Mouse (Mus musculus): ENCODE measurements around the gene Gm28043. TPM values are rescaled to one million over a fixed set of nuclear protein-coding genes. Genes with fewer than 3 reads are reported as not detected.

Gene Gm28043
- total and polyA plus RNA-seq, 3 experiments: 1.3 to 3.4 TPM; not detected in 1

GRCm38 (mm10) chr17:29668051-29668986, 53.6 kb downstream of the Gm28043 start:
- Histone ChIP-seq H3K36me3 (ENCODE audit: control insufficient read depth in 1 of 2, insufficient read depth in 2 of 2, low read length in 2 of 2) (peaks cover 17 to 36% of the 10 kb centered on the region in 2 experiments), H3K4me1 (ENCODE audit: control insufficient read depth in 1 of 2, insufficient read depth in 2 of 2, low read length in 2 of 2) (peaks cover 10 to 14% of the 10 kb centered on the region in 2 experiments), H3K4me3 (ENCODE audit: control insufficient read depth in 1 of 2, insufficient read depth in 1 of 2, low read depth in 2 of 2, low read length in 2 of 2) (no peak overlapping the region), H3K27me3 (ENCODE audit: control insufficient read depth in 1 of 2, insufficient read depth in 2 of 2, low read length in 2 of 2) (no peaks in the 10 kb centered on the region), H3K9ac (ENCODE audit: control insufficient read depth, low read depth, low read length, poor library complexity, severe bottlenecking) (no peak overlapping the region), H3K9me3 (replicated peaks; ENCODE audit: insufficient read depth, low read length) (no peaks in the 10 kb centered on the region), H3K27ac (ENCODE audit: control insufficient read depth, low read depth, low read length) (no peak overlapping the region), H3K79me2 (ENCODE audit: control insufficient read depth, insufficient read depth, low read length, poor library complexity) (peaks cover 10% of the 10 kb centered on the region; the same call in 1 of the 2 replicates)
- TF ChIP-seq CHD2 (IDR thresholded peaks at IDR 0.05; ENCODE audit: low read length): no peak
- no peak for TF ChIP-seq ELF1 (IDR thresholded peaks at IDR 0.05; ENCODE audit: low read depth, low read length)
- no peak for TF ChIP-seq MEF2A (IDR thresholded peaks at IDR 0.05; ENCODE audit: extremely low read depth, insufficient replicate concordance, low read depth, low read length, poor library complexity, severe bottlenecking)
- no peak for TF ChIP-seq MXI1 (IDR thresholded peaks at IDR 0.05; ENCODE audit: low read depth, low read length)
- TF ChIP-seq USF2 (IDR thresholded peaks at IDR 0.05; ENCODE audit: borderline replicate concordance in 1 of 2, insufficient read depth in 1 of 2, low read depth in 1 of 2, low read length in 2 of 2): no peak
- peak; percentile 26 for DNase-seq (ENCODE audit: low read depth, low spot score)

- no peak overlapping the region for H3K9ac ChIP-seq (ENCODE audit: control insufficient read depth, low read depth, low read length, poor library complexity, severe bottlenecking)
- H3K4me1 ChIP-seq (ENCODE audit: control insufficient read depth in 1 of 2, insufficient read depth in 2 of 2, low read length in 2 of 2): peaks cover 10 to 14% of the 10 kb centered on the region in 2 experiments
- DNase-seq (ENCODE audit: low read depth, low spot score): peak; percentile 43
- no peaks in the 10 kb centered on the region for H3K9me3 ChIP-seq (replicated peaks; ENCODE audit: insufficient read depth, low read length)
- no peak overlapping the region for H3K27ac ChIP-seq (ENCODE audit: control insufficient read depth, low read depth, low read length)
- H3K79me2 ChIP-seq (ENCODE audit: control insufficient read depth, insufficient read depth, low read length, poor library complexity): peaks cover 10% of the 10 kb centered on the region; the same call in 1 of the 2 replicates
- H3K27me3 ChIP-seq (ENCODE audit: control insufficient read depth in 1 of 2, insufficient read depth in 2 of 2, low read length in 2 of 2): no peaks in the 10 kb centered on the region
- H3K4me3 ChIP-seq (ENCODE audit: control insufficient read depth in 1 of 2, insufficient read depth in 1 of 2, low read depth in 2 of 2, low read length in 2 of 2): no peak overlapping the region
- TF ChIP-seq KAT2A (conservative IDR thresholded peaks at IDR 0.05; ENCODE audit: low read depth, low read length) (no peak), ZMIZ1 (IDR thresholded peaks at IDR 0.05; ENCODE audit: low read depth, low read length) (no peak), GABPA (IDR thresholded peaks at IDR 0.05; ENCODE audit: low read depth, low read length) (no peak), CHD1 (IDR thresholded peaks at IDR 0.05; ENCODE audit: low read depth, low read length) (no peak), USF1 (IDR thresholded peaks at IDR 0.05; ENCODE audit: low read depth, low read length) (no peak), RCOR1 (IDR thresholded peaks at IDR 0.05; ENCODE audit: low read depth, low read length) (no peak), POLR2AphosphoS2 (IDR thresholded peaks at IDR 0.05; ENCODE audit: low read length) (no peak), MYC (IDR thresholded peaks at IDR 0.05; ENCODE audit: low read depth, low read length) (no peak), ZNF384 (IDR thresholded peaks at IDR 0.05; ENCODE audit: low read depth, low read length) (no peak), CTCF (IDR thresholded peaks at IDR 0.05 in 2 of 3, conservative IDR thresholded peaks at IDR 0.05 in 1 of 3; ENCODE audit: control insufficient read depth in 1 of 3, insufficient read depth in 1 of 3, low read depth in 2 of 3, low read length in 3 of 3, poor library complexity in 1 of 3, severe bottlenecking in 1 of 3) (no peak), GATA1 (IDR thresholded peaks at IDR 0.05; ENCODE audit: low read depth, low read length) (no peak), RAD21 (IDR thresholded peaks at IDR 0.05; ENCODE audit: low read depth, low read length) (no peak), CHD2 (IDR thresholded peaks at IDR 0.05; ENCODE audit: low read length) (no peak), TCF12 (IDR thresholded peaks at IDR 0.05; ENCODE audit: low read depth, low read length) (no peak), TAL1 (IDR thresholded peaks at IDR 0.05; ENCODE audit: low read length) (no peak), ETS1 (IDR thresholded peaks at IDR 0.05; ENCODE audit: low read depth, low read length) (no peak)
- H3K36me3 ChIP-seq (ENCODE audit: control insufficient read depth in 1 of 2, insufficient read depth in 2 of 2, low read length in 2 of 2): peaks cover 17 to 39% of the 10 kb centered on the region in 2 experiments
Observed at GRCm38 (mm10) chr17:29669030-29669429, 54.4 kb downstream of the Gm28043 start.
